Mouse (Mus musculus): ENCODE results near the gene Fmnl2. TPM values are rescaled to one million over a fixed set of nuclear protein-coding genes. Genes with fewer than 3 reads are reported as not detected.
A peak's percentile ranks its signal among the peaks of the same experiment; 100 is the strongest.

Gene Fmnl2
- polyA plus RNA-seq, 1 experiment = 2.8 TPM

GRCm38 (mm10) chr2:52846506-52846905 lies 11.2 kb upstream of the Fmnl2 start:
- Histone ChIP-seq H3K27me3 (ENCODE audit: control insufficient read depth, insufficient read depth, insufficient read length) (no peaks in the 10 kb centered on the region), H3ac (ENCODE audit: control insufficient read depth, insufficient read length) (no peak overlapping the region), H3K36me3 (ENCODE audit: control insufficient read depth, insufficient read depth) (no peaks in the 10 kb centered on the region), H3K4me3 (no peak overlapping the region), H3K4me2 (ENCODE audit: low read depth) (no peak overlapping the region), H3K79me2 (ENCODE audit: control insufficient read depth, insufficient read depth) (no peaks in the 10 kb centered on the region)
- TF ChIP-seq MYOD1 (IDR thresholded peaks at IDR 0.05; ENCODE audit: control insufficient read depth in 1 of 3, insufficient read length in 2 of 3, low read depth in 2 of 3) (no peak), REST (IDR thresholded peaks at IDR 0.05; ENCODE audit: insufficient read depth, insufficient read length) (no peak), POLR2AphosphoS2 (IDR thresholded peaks at IDR 0.05; ENCODE audit: insufficient read length, low read depth) (no peak)

- Histone ChIP-seq H3K36me3 (ENCODE audit: control insufficient read depth, insufficient read depth) (no peaks in the 10 kb centered on the region), H3K4me2 (ENCODE audit: low read depth) (no peak overlapping the region), H3ac (ENCODE audit: control insufficient read depth, insufficient read length) (no peak overlapping the region), H3K4me3 (no peak overlapping the region), H3K27me3 (ENCODE audit: control insufficient read depth, insufficient read depth, insufficient read length) (no peaks in the 10 kb centered on the region), H3K79me2 (ENCODE audit: control insufficient read depth, insufficient read depth) (no peaks in the 10 kb centered on the region)
- no peak for TF ChIP-seq USF1 (IDR thresholded peaks at IDR 0.05; ENCODE audit: low read depth)
- TF ChIP-seq MAX (IDR thresholded peaks at IDR 0.05; ENCODE audit: low read depth) = no peak
- TF ChIP-seq POLR2AphosphoS2 (IDR thresholded peaks at IDR 0.05; ENCODE audit: insufficient read length, low read depth) = no peak
- no peak for TF ChIP-seq POLR2A (IDR thresholded peaks at IDR 0.05; ENCODE audit: insufficient read length, low read depth)
- TF ChIP-seq REST (IDR thresholded peaks at IDR 0.05; ENCODE audit: insufficient read depth, insufficient read length) = no peak
- TF ChIP-seq MYOG (IDR thresholded peaks at IDR 0.05; ENCODE audit: control insufficient read depth in 1 of 3, insufficient read depth in 1 of 3, insufficient read length in 2 of 3, low read depth in 2 of 3) = no peak
- TF ChIP-seq MYOD1 (IDR thresholded peaks at IDR 0.05; ENCODE audit: control insufficient read depth in 1 of 3, insufficient read length in 2 of 3, low read depth in 2 of 3) = no peak
- TF ChIP-seq TCF3 (IDR thresholded peaks at IDR 0.05; ENCODE audit: insufficient read length, low read depth) = no peak
- TF ChIP-seq CEBPB (IDR thresholded peaks at IDR 0.05; ENCODE audit: insufficient read depth, poor library complexity, severe bottlenecking) = no peak
- TF ChIP-seq SRF (IDR thresholded peaks at IDR 0.05; ENCODE audit: control insufficient read depth, insufficient read length, low read depth) = no peak
- no peak for TF ChIP-seq E2F4 (IDR thresholded peaks at IDR 0.05; ENCODE audit: insufficient read depth)
- no peak for TF ChIP-seq TCF12 (IDR thresholded peaks at IDR 0.05; ENCODE audit: insufficient read depth, poor library complexity, severe bottlenecking)
Measured at GRCm38 (mm10) chr2:52849092-52849491, 8.6 kb upstream of the Fmnl2 start.

- Histone ChIP-seq H3K27me3 (ENCODE audit: control insufficient read depth, insufficient read depth, insufficient read length) (no peaks in the 10 kb centered on the region), H3K79me2 (ENCODE audit: control insufficient read depth, insufficient read depth) (peaks cover 8% of the 10 kb centered on the region), H3K36me3 (ENCODE audit: control insufficient read depth, insufficient read depth) (no peaks in the 10 kb centered on the region), H3K4me3 (peak overlapping the region; percentile 48), H3K4me2 (ENCODE audit: low read depth) (peak overlapping the region; percentile 76), H3ac (ENCODE audit: control insufficient read depth, insufficient read length) (peak overlapping the region; percentile 34)
- TF ChIP-seq MYOG (IDR thresholded peaks at IDR 0.05; ENCODE audit: control insufficient read depth in 1 of 3, insufficient read depth in 1 of 3, insufficient read length in 2 of 3, low read depth in 2 of 3) (peak in 2 of 3 experiments; percentile 10 to 63), MYOD1 (IDR thresholded peaks at IDR 0.05; ENCODE audit: control insufficient read depth in 1 of 3, insufficient read length in 2 of 3, low read depth in 2 of 3) (peak in 1 of 3 experiments; percentile 16), SRF (IDR thresholded peaks at IDR 0.05; ENCODE audit: control insufficient read depth, insufficient read length, low read depth) (no peak), REST (IDR thresholded peaks at IDR 0.05; ENCODE audit: insufficient read depth, insufficient read length) (peak; percentile 34)
Measured at GRCm38 (mm10) chr2:52858529-52859465, 1.1 kb downstream of the Fmnl2 start.

GRCm38 (mm10) chr2:52859466-52859840 lies 1.8 kb downstream of the Fmnl2 start:
- H3K4me3 ChIP-seq = peak overlapping the region; percentile 48
- H3K79me2 ChIP-seq (ENCODE audit: control insufficient read depth, insufficient read depth) = peaks cover 12% of the 10 kb centered on the region
- no peak overlapping the region for H3ac ChIP-seq (ENCODE audit: control insufficient read depth, insufficient read length)
- H3K4me2 ChIP-seq (ENCODE audit: low read depth) = peak overlapping the region; percentile 76
- TF ChIP-seq POLR2A (IDR thresholded peaks at IDR 0.05; ENCODE audit: insufficient read length, low read depth) (no peak), TCF3 (IDR thresholded peaks at IDR 0.05; ENCODE audit: insufficient read length, low read depth) (no peak), MAX (IDR thresholded peaks at IDR 0.05; ENCODE audit: low read depth) (no peak), MYOD1 (IDR thresholded peaks at IDR 0.05; ENCODE audit: control insufficient read depth in 1 of 3, insufficient read length in 2 of 3, low read depth in 2 of 3) (no peak), SRF (IDR thresholded peaks at IDR 0.05; ENCODE audit: control insufficient read depth, insufficient read length, low read depth) (no peak), E2F4 (IDR thresholded peaks at IDR 0.05; ENCODE audit: insufficient read depth) (no peak), USF1 (IDR thresholded peaks at IDR 0.05; ENCODE audit: low read depth) (no peak), POLR2AphosphoS2 (IDR thresholded peaks at IDR 0.05; ENCODE audit: insufficient read length, low read depth) (no peak), CEBPB (IDR thresholded peaks at IDR 0.05; ENCODE audit: insufficient read depth, poor library complexity, severe bottlenecking) (no peak), TCF12 (IDR thresholded peaks at IDR 0.05; ENCODE audit: insufficient read depth, poor library complexity, severe bottlenecking) (no peak), MYOG (IDR thresholded peaks at IDR 0.05; ENCODE audit: control insufficient read depth in 1 of 3, insufficient read depth in 1 of 3, insufficient read length in 2 of 3, low read depth in 2 of 3) (no peak), REST (IDR thresholded peaks at IDR 0.05; ENCODE audit: insufficient read depth, insufficient read length) (no peak)
- no peaks in the 10 kb centered on the region for H3K27me3 ChIP-seq (ENCODE audit: control insufficient read depth, insufficient read depth, insufficient read length)
- H3K36me3 ChIP-seq (ENCODE audit: control insufficient read depth, insufficient read depth) = no peaks in the 10 kb centered on the region

Data from myocyte (in vitro differentiated cells).